Mouse (Mus musculus) hindbrain, postnatal 0 days (tissue): ENCODE data around the gene Vsig10. TPM values are rescaled to one million over a fixed set of nuclear protein-coding genes. Genes with fewer than 3 reads are reported as not detected.

Experiments used
- ATAC-seq: fragments of 200-750 bp; cut with Nextera tagmentation; 2 replicates; pipeline ENCODE4 v1.8.0; 2017; ENCODE audit warnings: mild to moderate bottlenecking, moderate TSS enrichment, moderate library complexity
- DNase-seq: peaks from one replicate; pipeline ENCODE4 v3.0.0-alpha.2; 2015; ENCODE audit warnings: low spot score
- H3K27ac ChIP-seq: fragments of 300-500 bp; sonication (generic); 2 replicates; pipeline ENCODE4 v1.5.1; 2014; ENCODE audit warnings: mild to moderate bottlenecking
- H3K27me3 ChIP-seq: fragments of 300-500 bp; sonication (generic); 2 replicates; pipeline ENCODE4 v1.6.1; 2014; ENCODE audit warnings: low read length, mixed read lengths; ENCODE audit not compliant: insufficient read depth
- H3K36me3 ChIP-seq: fragments of 300-500 bp; sonication (generic); 2 replicates; pipeline ENCODE4 v1.6.1; 2014; ENCODE audit warnings: low read length, mixed read lengths; ENCODE audit not compliant: insufficient read depth
- H3K4me1 ChIP-seq: fragments of 300-500 bp; sonication (generic); 2 replicates; pipeline ENCODE4 v1.6.1; 2014; ENCODE audit warnings: antibody characterized with exemption, low read length, mixed read lengths; ENCODE audit not compliant: insufficient read depth
- H3K4me2 ChIP-seq: fragments of 300-500 bp; sonication (generic); 2 replicates; pipeline ENCODE4 v1.6.1; 2014; ENCODE audit warnings: low read depth, mild to moderate bottlenecking, low read length, moderate library complexity, mixed read lengths
- H3K4me3 ChIP-seq: fragments of 300-500 bp; sonication (generic); 2 replicates; pipeline ENCODE4 v1.5.1; 2014; ENCODE audit warnings: low read length
- H3K9ac ChIP-seq: fragments of 300-500 bp; sonication (generic); replicated peaks from 2 replicates; pipeline ENCODE4 v1.6.1; 2014; ENCODE audit warnings: mild to moderate bottlenecking, low read length, moderate library complexity, mixed read lengths
- H3K9me3 ChIP-seq: fragments of 300-500 bp; sonication (generic); 2 replicates; pipeline ENCODE4 v1.6.1; 2016; ENCODE audit warnings: low read length, mixed read lengths
- CTCF ChIP-seq: IDR thresholded peaks from 2 replicates; pipeline ENCODE4 v1.5.1; 2016; ENCODE audit warnings: antibody characterized with exemption, control low read depth, low read depth
- WGBS: fragments of 180-500 bp; shearing (Covaris S2); extraction: QIAGEN DNeasy Blood & Tissue Kit; methylation state at CpG from one replicate; pipeline ENCODE4 v1.1.7; 2014; 5-methylcytosine and 5-hydroxymethylcytosine counted together
- polyA plus RNA-seq: library from polyadenylated mRNA; unstranded; fragments of >200 nt; fragmentation: Nextera tagmentation; extraction: Ambion mirVana; gene quantifications from 2 replicates; pipeline ENCODE4 v1.2.1, GENCODE M21; 2015
- total RNA-seq: library from RNA; depleted of rRNA; stranded (reverse); fragments of >200 nt; gene quantifications from 2 replicates; pipeline ENCODE4 v1.2.3, GENCODE M21; 2014; rRNA removed

The Vsig10 gene
- total and polyA plus RNA-seq, 2 experiments from 2014 or later: 4.6 to 4.7 TPM

GRCm38 (mm10) chr5:117403609-117404008 is 84.7 kb downstream of the Vsig10 start:
- Histone ChIP-seq H3K4me2 (no peak overlapping the region), H3K27me3 (no peaks in the 10 kb centered on the region), H3K4me3 (no peak overlapping the region), H3K4me1 (no peaks in the 10 kb centered on the region), H3K27ac (no peak overlapping the region), H3K9ac (no peak overlapping the region), H3K9me3 (no peaks in the 10 kb centered on the region), H3K36me3 (no peaks in the 10 kb centered on the region)
- DNase-seq: no peak
- TF ChIP-seq CTCF: no peak
- 87% methylated on average over 8 of the region's 8 CpGs for WGBS
- ATAC-seq: no peak

Other genes with a start within 250 kb of the Vsig10 start
- 83.4 and 99.7 TPM in 2 replicates for gene Suds3, start 203.0 kb upstream of the Vsig10 start, total RNA-seq
- 65.4 and 68.1 TPM in 2 replicates for gene Suds3, start 203.0 kb upstream of the Vsig10 start, polyA plus RNA-seq
- 21.0 and 27.3 TPM in 2 replicates for gene Taok3, start 199.0 kb upstream of the Vsig10 start, total RNA-seq
- 50.2 and 51.9 TPM in 2 replicates for gene Taok3, start 199.0 kb upstream of the Vsig10 start, polyA plus RNA-seq
- gene Pebp1, start 31.5 kb upstream of the Vsig10 start, total RNA-seq: 1,096 and 1,413 TPM in 2 replicates
- gene Pebp1, start 31.5 kb upstream of the Vsig10 start, polyA plus RNA-seq: 1,008 and 1,032 TPM in 2 replicates
- 412 and 421 TPM in 2 replicates for gene Wsb2, start 38.2 kb downstream of the Vsig10 start, total RNA-seq
- 296 and 321 TPM in 2 replicates for gene Wsb2, start 38.2 kb downstream of the Vsig10 start, polyA plus RNA-seq
- 16.6 and 17.8 TPM in 2 replicates for gene Rfc5, start 70.0 kb downstream of the Vsig10 start, total RNA-seq
- gene Rfc5, start 70.0 kb downstream of the Vsig10 start, polyA plus RNA-seq: 26.5 and 29.2 TPM in 2 replicates
- 10.7 and 12.6 TPM in 2 replicates for gene Ksr2, start 94.9 kb downstream of the Vsig10 start, total RNA-seq
- gene Ksr2, start 94.9 kb downstream of the Vsig10 start, polyA plus RNA-seq: 6.1 and 6.3 TPM in 2 replicates